Mouse (Mus musculus) forebrain, postnatal 0 days (tissue): ENCODE results near the gene Tmcc2. TPM values are rescaled to one million over a fixed set of nuclear protein-coding genes. Genes with fewer than 3 reads are reported as not detected.

Experiments
- ATAC-seq: fragments of 200-750 bp; cut with Nextera tagmentation; 2 replicates; pipeline ENCODE4 v1.8.0; 2017; ENCODE audit warnings: mild to moderate bottlenecking, moderate library complexity
- DNase-seq: peaks from one replicate; pipeline ENCODE4 v3.0.0-alpha.2; 2015
- H3K27ac ChIP-seq: fragments of 300-500 bp; sonication (generic); 2 replicates; pipeline ENCODE4 v1.5.1; 2014; ENCODE audit warnings: low read depth, mild to moderate bottlenecking, antibody characterized with exemption, low read length, moderate library complexity, mixed read lengths
- H3K27me3 ChIP-seq: fragments of 300-500 bp; sonication (generic); 2 replicates; pipeline ENCODE4 v1.6.1; 2014; ENCODE audit warnings: mild to moderate bottlenecking, low read length, mixed read lengths; ENCODE audit not compliant: insufficient read depth
- H3K36me3 ChIP-seq: fragments of 300-500 bp; sonication (generic); 2 replicates; pipeline ENCODE4 v1.6.1; 2014; ENCODE audit warnings: mild to moderate bottlenecking, moderate library complexity; ENCODE audit not compliant: insufficient read depth
- H3K4me1 ChIP-seq: fragments of 300-500 bp; sonication (generic); 2 replicates; pipeline ENCODE4 v1.6.1; 2014; ENCODE audit warnings: antibody characterized with exemption; ENCODE audit not compliant: insufficient read depth
- H3K4me2 ChIP-seq: fragments of 300-500 bp; sonication (generic); 2 replicates; pipeline ENCODE4 v1.6.1; 2014; ENCODE audit warnings: low read depth, mild to moderate bottlenecking, moderate library complexity
- H3K4me3 ChIP-seq: fragments of 300-500 bp; sonication (generic); 2 replicates; pipeline ENCODE4 v1.5.1; 2014; ENCODE audit warnings: low read depth, low read length, mixed read lengths
- H3K9ac ChIP-seq: fragments of 300-500 bp; sonication (generic); 2 replicates; pipeline ENCODE4 v1.6.1; 2014; ENCODE audit warnings: mild to moderate bottlenecking
- H3K9me3 ChIP-seq: fragments of 300-500 bp; sonication (generic); 2 replicates; pipeline ENCODE4 v1.6.1; 2016; ENCODE audit warnings: low read length
- CTCF ChIP-seq: sonication (generic); IDR thresholded peaks from 2 replicates; pipeline ENCODE4 v1.5.1; 2016; ENCODE audit warnings: antibody characterized with exemption, control low read depth, low read depth
- WGBS: fragments of 180-500 bp; shearing (Covaris S2); extraction: QIAGEN DNeasy Blood & Tissue Kit; methylation state at CpG from one replicate; pipeline ENCODE4 v1.1.7; 2014; 5-methylcytosine and 5-hydroxymethylcytosine counted together
- polyA plus RNA-seq: library from polyadenylated mRNA; unstranded; fragments of >200 nt; fragmentation: Nextera tagmentation; extraction: Ambion mirVana; gene quantifications from 2 replicates; pipeline ENCODE4 v1.2.1, GENCODE M21; 2015
- total RNA-seq: library from RNA; depleted of rRNA; stranded (reverse); fragments of >200 nt; gene quantifications from 2 replicates; pipeline ENCODE4 v1.2.3, GENCODE M21; 2014

Gene Tmcc2
- total and polyA plus RNA-seq, 2 experiments from 2014 or later = 41.9 to 104 TPM

GRCm38 (mm10) chr1:132374873-132375244 is 16.2 kb downstream of the Tmcc2 start:
- Histone ChIP-seq H3K4me1 (peaks cover 14% of the 10 kb centered on the region; the same call in 1 of the 2 replicates), H3K4me3 (no peak overlapping the region), H3K4me2 (no peak overlapping the region), H3K9me3 (no peaks in the 10 kb centered on the region), H3K36me3 (peaks cover 33% of the 10 kb centered on the region), H3K27ac (peak overlapping the region; percentile 31), H3K9ac (no peak overlapping the region), H3K27me3 (no peaks in the 10 kb centered on the region)
- WGBS = 66% methylated on average over 3 of the region's 3 CpGs
- TF ChIP-seq CTCF = no peak
- ATAC-seq = no peak
- DNase-seq = no peak

GRCm38 (mm10) chr1:132374140-132374872 is 16.8 kb downstream of the Tmcc2 start:
- Histone ChIP-seq H3K9me3 (no peaks in the 10 kb centered on the region), H3K4me1 (peaks cover 14% of the 10 kb centered on the region; the same call in 1 of the 2 replicates), H3K36me3 (peaks cover 28% of the 10 kb centered on the region), H3K27ac (peak overlapping the region; percentile 31), H3K4me2 (no peak overlapping the region), H3K9ac (no peak overlapping the region), H3K4me3 (no peak overlapping the region), H3K27me3 (no peaks in the 10 kb centered on the region)
- DNase-seq (peak; percentile 63), ATAC-seq (peak; percentile 23; the same call in 1 of the 2 replicates)
- TF ChIP-seq CTCF = no peak
- WGBS = 32% methylated on average over 5 of the region's 5 CpGs

GRCm38 (mm10) chr1:132372896-132373534 is 18.1 kb downstream of the Tmcc2 start:
- Histone ChIP-seq H3K9me3 (no peaks in the 10 kb centered on the region), H3K9ac (no peak overlapping the region), H3K4me3 (no peak overlapping the region), H3K36me3 (peaks cover 19% of the 10 kb centered on the region), H3K27ac (0 out of 2 replicates have a peak overlapping the region, but pooled peaks have one; percentile 29), H3K27me3 (no peaks in the 10 kb centered on the region), H3K4me1 (peaks cover 14% of the 10 kb centered on the region; the same call in 1 of the 2 replicates), H3K4me2 (no peak overlapping the region)
- WGBS = 78% methylated on average over 6 of the region's 6 CpGs
- no peak for DNase-seq
- no peak for ATAC-seq
- TF ChIP-seq CTCF = no peak

- no peak overlapping the region for H3K9ac ChIP-seq
- no peak overlapping the region for H3K4me2 ChIP-seq
- no peak overlapping the region for H3K4me3 ChIP-seq
- H3K36me3 ChIP-seq = peaks cover 12% of the 10 kb centered on the region
- ATAC-seq (no peak), DNase-seq (no peak)
- peaks cover 14% of the 10 kb centered on the region; the same call in 1 of the 2 replicates for H3K4me1 ChIP-seq
- 73% methylated on average over 5 of the region's 5 CpGs for WGBS
- 0 out of 2 replicates have a peak overlapping the region, but pooled peaks have one; percentile 69 for H3K27ac ChIP-seq
- TF ChIP-seq CTCF = peak; percentile 13; the same call in 1 of the 2 replicates
- H3K27me3 ChIP-seq = no peaks in the 10 kb centered on the region
- no peaks in the 10 kb centered on the region for H3K9me3 ChIP-seq
Observed at GRCm38 (mm10) chr1:132372354-132372753, 18.7 kb downstream of the Tmcc2 start.

- Histone ChIP-seq H3K9me3 (no peaks in the 10 kb centered on the region), H3K4me3 (no peak overlapping the region), H3K27me3 (no peaks in the 10 kb centered on the region), H3K27ac (peak overlapping the region; percentile 69), H3K4me1 (peaks cover 14% of the 10 kb centered on the region; the same call in 1 of the 2 replicates), H3K36me3 (peaks cover 4% of the 10 kb centered on the region), H3K4me2 (no peak overlapping the region), H3K9ac (no peak overlapping the region)
- no peak for ATAC-seq
- WGBS = 47% methylated on average over 8 of the region's 8 CpGs
- TF ChIP-seq CTCF = no peak
- DNase-seq = no peak
Observed at GRCm38 (mm10) chr1:132371298-132372081, 19.6 kb downstream of the Tmcc2 start.

- H3K4me3 ChIP-seq = no peak overlapping the region
- H3K4me2 ChIP-seq = no peak overlapping the region
- H3K9ac ChIP-seq = no peak overlapping the region
- H3K27ac ChIP-seq = 0 out of 2 replicates have a peak overlapping the region, but pooled peaks have one; percentile 15
- 76% methylated on average over 9 of the region's 9 CpGs for WGBS
- H3K27me3 ChIP-seq = no peaks in the 10 kb centered on the region
- H3K36me3 ChIP-seq = peaks cover 4% of the 10 kb centered on the region
- DNase-seq (no peak), ATAC-seq (no peak)
- peaks cover 14% of the 10 kb centered on the region; the same call in 1 of the 2 replicates for H3K4me1 ChIP-seq
- no peak for TF ChIP-seq CTCF
- H3K9me3 ChIP-seq = no peaks in the 10 kb centered on the region
Observed at GRCm38 (mm10) chr1:132370681-132371173, 20.4 kb downstream of the Tmcc2 start.
